Mouse (Mus musculus): ENCODE measurements around the gene Sgms1.

The Sgms1 gene

DNA sequence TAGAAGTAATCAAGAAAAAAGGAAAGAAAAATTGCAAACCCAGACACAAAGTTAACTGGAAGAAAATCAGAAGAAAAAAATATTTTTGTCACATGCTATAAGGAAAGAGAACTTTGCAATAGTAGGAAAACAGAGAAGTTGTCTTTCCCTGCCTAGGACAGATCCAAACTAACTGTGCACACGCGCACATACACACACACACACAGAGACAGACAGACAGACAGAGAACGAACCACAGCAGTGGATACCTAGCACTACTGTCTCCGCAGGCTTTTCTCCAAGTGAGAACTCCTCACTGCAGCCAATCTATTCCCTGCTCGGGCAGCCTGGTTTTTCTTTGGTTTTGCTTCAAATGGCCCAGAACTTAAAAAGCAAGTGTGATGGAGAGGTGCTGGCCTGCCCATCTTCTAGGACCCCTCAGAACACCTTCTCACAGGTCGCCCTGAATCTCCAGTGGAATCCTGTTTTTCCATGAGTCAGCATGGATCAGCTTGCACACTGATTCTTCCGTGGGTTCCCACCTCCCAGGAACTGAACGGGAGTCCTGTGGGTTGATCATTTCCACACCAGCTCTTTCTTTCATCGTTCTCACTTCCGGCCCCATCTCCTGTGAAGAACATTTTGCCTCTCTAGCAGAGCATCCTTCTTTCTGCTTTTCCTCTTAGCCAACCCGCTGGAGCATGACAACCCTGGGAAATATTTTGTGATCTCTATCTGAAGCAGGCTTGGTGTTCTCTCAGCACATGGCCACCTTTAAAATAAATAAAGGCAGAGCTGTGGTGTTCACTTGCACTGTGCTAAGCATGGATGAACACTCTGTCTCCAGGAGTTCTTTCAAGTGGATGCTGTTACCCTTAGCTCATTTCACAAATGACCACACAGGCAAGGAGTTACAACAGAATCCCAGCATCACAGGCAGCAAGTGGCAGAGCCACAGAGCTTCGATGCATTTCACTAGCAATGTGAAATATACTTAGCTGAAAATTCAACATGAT lies 96.4 kb downstream of the Sgms1 start:
- in situ Hi-C loops (cut with MboI, MseI) = no loop called here

DNA sequence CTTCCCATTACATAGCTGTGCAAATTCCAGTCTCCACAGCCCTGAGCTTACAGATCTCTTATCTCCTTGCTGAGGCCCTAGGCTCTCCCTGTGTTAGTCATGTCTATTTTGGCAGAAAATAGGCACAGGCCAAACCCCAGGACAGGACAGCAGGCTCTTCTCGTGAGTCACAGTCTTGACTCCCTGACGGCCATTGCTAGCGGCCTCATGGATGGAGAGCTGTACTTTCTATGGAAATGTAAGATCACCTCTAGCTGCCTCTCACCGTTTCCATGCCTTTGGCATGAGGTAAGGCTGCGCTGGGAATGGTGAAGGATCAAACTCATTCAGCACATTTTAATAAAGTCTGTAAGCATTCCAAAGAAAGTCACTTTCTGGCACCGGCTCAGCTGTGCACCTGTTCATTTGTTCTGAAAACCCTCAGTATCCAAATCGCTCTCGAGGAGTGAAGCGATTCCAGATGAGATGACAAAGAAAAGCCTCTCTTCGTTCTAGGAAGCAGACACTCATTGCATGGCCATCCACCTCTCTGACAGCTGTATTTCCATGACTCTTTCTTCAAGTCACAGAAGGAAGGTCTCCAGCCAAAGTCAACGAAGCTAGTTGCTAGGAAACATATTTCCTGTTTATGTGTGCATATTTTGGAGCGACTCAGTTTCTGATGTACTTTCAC lies 97.3 kb downstream of the Sgms1 start:
- in situ Hi-C loops (cut with MboI, MseI) = no loop called here

DNA sequence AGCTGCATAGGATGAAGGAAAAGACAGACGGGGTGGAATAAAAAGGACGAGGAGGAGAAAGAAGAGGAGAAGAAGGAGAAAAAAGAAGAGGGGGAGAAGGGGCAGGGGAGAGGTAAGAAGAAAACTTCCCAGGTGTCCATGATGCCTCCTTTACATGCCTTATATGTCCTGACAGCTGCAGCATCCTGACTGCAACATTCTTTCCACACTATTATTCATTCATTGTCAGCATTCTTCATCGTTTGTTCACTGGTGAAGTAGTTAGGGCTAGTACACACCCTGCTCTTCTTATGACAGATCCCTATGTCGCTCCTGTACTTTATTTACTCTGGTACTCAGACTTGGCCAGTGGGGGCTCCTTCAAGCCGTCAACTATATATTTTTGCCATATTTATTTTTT lies 98.4 kb downstream of the Sgms1 start:
- in situ Hi-C loops (cut with MboI, MseI) = no loop called here

DNA sequence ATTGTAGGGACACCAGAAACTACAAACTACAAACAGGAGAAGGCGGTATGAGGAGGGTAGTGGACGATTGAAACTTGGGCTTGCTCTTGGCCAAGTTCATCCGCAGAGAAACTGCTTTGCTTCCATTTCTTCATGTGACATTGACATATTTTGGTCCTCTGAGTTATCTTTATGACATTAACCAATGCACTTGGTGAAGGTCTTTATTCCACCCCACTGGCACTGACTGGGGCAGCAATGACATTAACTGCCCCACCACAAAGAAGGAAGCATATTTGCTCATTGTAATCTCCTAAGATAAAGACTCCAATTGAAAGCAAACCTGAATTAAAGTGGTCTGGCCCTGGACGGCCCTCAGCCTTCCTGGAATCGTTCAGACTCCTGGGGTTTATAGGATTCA lies 100.6 kb downstream of the Sgms1 start:
- in situ Hi-C loops (cut with MboI, MseI) = no loop called here

DNA sequence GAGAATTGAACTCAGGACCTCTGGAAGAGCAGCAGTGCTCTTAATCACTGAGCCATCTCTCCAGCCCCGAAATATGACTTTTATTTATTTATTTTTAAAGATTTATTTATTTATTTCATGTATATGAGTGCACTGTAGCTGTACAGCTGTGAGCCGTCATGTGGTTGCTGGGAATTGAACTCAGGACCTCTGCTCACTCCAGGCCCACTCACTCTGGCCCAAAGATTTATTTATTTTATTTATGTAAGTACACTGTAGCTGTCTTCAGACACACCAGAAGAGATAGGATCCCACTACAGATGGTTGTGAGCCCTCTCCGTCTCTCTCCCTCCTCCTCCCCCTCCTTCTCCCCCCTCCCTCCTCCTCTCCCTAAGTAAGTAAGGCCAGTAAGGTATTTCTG lies 101.7 kb downstream of the Sgms1 start:
- in situ Hi-C loops (cut with MboI, MseI) = no loop called here

DNA sequence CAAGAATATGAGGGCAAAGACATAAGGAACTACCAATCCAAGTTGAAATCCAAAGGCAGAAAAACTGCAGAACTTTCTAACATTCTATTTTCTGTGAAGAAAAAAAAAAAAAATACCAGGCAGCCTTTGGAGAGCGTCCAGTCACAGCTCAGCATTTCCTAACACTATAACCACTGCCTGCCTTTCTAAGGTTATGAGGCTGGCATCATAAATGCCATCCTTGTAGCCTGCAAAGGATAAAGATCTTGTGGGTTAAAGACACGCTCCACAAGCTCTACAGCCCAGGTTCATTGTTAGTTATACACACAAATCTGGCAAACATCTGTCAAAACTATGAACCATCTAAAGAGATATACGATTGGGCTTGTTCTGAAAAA lies 104.1 kb downstream of the Sgms1 start:
- in situ Hi-C loops (cut with MboI, MseI) = no loop called here

DNA sequence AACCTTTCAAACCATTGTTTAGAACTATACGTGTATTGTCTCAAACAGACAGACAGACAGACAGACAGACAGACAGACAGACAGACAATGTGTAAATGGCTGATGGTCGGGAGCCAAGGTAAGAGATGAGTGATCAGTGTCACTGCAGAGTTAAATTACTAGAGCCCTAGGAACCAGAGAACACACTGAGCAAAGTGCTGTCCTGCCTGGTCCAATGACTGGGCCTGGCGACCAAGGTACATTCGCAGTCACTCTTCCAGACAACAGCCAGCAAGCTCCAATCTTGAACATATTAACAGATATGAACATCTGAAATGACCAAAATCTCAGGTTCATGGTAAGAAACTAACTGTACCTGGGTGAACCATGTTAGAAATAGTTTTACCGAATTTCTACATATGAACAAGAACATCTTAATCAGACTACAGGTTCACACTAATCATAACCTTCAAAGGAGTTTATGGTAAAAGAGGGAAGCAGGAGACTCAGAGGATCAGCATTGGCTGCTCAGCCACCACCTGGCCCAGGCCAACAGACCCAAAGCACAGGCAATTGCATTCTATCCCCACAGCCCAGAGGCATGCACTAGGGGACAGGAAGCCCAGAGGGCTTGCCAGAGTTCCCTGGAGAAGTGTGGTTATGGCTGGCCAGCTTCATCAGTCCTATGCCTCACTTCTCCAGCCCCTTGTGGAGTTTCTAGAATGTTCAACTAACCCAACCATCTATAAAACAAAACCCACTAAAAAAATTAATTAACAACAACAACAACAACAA lies 104.6 kb downstream of the Sgms1 start:
- in situ Hi-C loops (cut with MboI, MseI) = no loop called here

DNA sequence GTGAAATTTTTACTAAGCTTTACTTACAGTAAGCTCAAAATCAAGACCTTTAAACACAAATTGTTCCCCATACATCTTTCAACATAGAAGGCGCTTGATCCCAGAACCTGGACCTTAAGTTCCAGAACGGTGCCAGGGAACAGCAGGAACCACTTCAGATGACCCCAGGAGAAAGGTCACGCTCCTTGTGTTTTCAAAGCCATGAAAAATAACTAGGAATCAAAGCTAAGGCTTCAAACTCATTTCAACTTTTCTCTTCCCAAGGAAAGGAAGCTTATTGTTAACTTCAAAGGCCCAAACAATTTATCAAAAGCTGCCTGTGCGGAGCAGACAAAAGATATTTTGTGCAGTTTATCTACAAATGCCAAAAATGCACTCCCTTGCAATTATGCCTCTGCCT lies 107.6 kb downstream of the Sgms1 start:
- in situ Hi-C loops (cut with MboI, MseI) = no loop called here

DNA sequence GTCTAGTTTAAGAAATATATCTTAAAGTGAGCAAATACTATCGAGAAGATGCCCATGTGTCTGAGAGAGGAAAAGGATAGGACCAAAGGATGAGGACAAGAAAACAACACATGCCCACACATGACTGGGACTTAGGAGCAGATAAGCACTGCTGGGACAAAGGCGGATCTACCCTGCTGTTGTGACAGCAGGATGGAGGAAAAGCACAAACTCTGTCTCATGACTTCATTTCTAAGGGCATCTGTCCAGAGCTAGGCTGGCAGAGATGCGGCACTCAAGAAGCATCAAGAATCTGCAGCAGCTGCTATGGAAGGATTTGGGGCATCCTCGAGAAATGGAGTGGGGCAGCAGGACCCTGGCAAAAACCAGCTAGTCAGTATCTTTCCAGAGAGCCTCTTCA lies 109.1 kb downstream of the Sgms1 start:
- in situ Hi-C loops (cut with MboI, MseI) = no loop called here

DNA sequence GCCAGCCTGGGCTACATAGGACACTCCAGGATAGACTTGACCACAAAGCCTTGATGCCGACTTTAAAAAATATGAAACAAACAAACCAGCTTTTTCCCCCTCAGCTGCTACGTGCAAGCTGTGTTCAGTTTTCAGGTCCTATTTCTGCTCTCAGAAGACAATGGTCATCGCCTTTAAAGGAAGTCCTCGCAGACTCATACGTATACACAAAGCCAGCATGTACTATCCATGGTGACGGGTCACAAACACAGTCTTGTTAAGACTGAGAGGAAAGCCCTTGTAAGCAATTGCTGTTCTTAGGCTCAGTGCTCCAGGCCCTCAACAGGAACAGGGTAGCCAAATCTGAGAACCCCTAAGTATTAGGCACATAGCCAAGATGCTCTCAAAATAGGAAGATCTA lies 110.1 kb downstream of the Sgms1 start:
- in situ Hi-C loops (cut with MboI, MseI) = loop anchor here (10.0 kb wide), 1 partner anchor 705 kb away; no protein-coding TSS in a partner anchor

DNA sequence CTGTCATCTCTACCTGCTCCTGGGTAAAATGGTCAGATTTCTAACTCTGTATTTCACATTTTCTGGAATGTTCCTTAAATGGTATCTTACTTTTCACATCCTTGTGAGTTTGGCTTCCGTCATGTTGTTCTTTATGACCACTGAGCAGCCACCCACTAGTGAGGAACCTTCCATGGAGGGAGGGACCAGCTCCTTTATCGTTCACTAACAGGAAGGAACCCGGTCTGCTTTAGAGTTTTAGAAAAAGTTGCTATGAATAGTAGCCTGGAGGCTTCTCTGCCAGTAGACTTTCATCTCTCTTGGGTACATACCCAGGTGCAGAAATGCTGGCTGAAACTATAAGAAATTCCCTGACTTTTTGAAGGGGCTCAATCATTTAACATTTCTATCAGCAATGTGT lies 111.6 kb downstream of the Sgms1 start:
- in situ Hi-C loops (cut with MboI, MseI) = loop anchor here (10.0 kb wide), 1 partner anchor 707 kb away; no protein-coding TSS in a partner anchor

DNA sequence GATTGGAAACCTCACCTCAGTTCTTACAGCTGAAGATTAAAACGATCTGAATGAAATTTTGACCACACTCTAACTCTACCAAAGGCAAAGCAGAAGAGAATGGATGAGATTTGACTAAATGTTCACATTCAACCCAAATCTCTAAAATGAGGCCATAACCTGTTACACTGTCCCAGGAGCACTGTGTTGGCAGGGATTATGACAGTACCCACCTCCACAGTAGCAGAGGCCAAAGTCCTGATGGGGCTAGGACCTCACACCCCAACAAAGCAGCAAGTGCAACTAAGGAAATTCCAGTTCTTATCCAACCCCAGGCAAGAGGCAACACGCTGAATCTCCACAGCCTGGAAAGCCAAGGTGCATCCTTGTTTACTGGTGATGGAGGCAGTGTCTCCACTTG lies 112.2 kb downstream of the Sgms1 start:
- in situ Hi-C loops (cut with MboI, MseI) = loop anchor here (10.0 kb wide), 1 partner anchor 708 kb away; no protein-coding TSS in a partner anchor

DNA sequence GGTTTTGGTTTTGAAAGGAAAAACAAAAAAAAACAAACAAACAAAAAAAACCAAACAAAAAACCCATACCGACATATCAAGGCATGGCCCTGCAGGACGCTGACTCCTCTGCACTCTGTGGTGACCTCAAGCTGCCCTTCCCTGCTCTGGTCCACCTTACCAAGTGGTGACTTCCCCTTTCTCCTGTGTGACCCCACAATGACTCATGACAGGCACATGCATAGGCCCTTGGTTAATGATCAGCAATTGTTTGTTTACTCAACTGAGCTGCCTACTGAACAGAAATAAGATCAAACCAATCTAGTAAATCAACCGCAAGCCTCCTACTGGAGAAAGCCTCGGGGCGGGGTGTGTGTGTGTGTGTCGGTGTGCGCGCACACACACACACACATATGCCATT lies 112.7 kb downstream of the Sgms1 start:
- in situ Hi-C loops (cut with MboI, MseI) = loop anchor here (10.0 kb wide), 1 partner anchor 708 kb away; no protein-coding TSS in a partner anchor

DNA sequence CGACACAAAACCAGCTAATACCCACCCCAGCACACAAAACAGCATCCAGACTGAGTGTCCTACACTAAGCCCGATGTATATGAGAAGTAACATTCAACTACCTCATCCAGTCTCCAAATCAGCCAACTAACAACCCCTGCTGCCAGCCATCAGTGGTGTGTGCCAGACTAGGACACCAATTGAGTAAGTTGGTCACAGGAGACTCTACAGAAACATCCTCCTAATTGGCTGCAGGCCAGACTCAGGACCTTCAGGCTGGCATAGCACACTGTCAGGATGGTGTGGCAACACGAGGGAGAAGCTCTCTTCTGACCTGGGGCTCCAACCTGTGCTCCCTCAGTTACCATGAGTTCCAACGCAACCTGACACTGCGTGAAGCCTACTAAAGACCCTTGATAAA lies 113.3 kb downstream of the Sgms1 start:
- in situ Hi-C loops (cut with MboI, MseI) = loop anchor here (10.0 kb wide), 1 partner anchor 709 kb away; no protein-coding TSS in a partner anchor

DNA sequence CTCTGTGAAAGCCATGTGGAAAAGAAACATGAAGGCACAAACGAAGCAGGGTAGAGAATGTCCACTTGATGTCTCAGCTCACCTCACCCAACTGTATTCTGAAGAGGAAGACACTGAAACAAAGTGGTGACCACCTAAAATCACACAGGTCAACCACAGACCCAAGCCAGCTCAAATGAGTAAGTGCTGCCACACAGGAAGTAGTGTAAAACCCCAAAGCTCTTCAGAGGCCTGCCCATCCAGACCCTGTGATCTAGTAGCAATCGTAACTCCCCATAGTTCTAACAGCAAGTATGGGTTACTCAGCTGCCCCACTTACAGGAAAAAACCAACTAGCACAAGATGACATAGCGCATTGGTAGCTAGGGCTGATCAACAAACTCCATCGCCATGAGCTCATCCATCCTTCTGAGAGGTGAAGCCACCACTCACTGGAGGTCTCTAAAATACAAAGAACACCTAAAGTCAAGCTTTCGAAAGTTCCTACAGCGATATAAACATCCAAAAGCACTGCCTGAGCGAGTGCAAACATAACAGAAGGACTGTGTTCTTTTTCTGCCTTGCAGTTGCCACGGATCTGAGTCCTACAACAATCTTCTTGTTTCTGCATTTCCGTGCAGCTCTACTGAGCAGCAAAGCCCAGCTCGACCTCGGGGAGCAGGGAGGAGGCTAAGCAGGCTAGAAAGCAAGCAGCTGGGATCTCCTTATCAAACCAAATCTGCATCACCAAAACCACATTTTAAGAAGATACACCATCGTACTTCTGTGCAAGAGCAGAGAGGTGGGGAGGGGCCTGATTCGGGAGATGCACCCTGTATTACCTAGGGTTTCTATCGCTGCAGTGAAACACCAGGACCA lies 114.2 kb downstream of the Sgms1 start:
- in situ Hi-C loops (cut with MboI, MseI) = loop anchor here (10.0 kb wide), 1 partner anchor 710 kb away; no protein-coding TSS in a partner anchor

DNA sequence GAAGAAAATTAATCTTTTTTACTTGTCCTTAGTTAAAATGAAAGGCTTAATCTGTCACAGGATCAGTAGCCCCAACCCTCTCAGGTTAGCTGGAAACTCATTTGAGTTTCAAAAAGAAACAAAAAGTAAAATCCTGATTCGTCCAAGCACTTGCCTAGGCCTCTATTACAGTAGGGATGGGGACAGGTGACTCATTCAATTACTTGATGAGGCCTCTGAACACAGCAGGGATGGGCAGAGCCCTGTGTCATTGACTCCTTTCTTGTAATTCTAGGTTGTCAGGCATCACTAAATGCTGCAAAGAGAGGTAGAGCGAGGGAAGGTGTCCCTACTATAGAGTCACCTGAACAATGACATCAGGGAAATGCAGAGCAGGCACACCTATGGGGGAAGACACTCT lies 115.4 kb downstream of the Sgms1 start:
- in situ Hi-C loops (cut with MboI, MseI) = loop anchor here (10.0 kb wide), 1 partner anchor 711 kb away; no protein-coding TSS in a partner anchor

DNA sequence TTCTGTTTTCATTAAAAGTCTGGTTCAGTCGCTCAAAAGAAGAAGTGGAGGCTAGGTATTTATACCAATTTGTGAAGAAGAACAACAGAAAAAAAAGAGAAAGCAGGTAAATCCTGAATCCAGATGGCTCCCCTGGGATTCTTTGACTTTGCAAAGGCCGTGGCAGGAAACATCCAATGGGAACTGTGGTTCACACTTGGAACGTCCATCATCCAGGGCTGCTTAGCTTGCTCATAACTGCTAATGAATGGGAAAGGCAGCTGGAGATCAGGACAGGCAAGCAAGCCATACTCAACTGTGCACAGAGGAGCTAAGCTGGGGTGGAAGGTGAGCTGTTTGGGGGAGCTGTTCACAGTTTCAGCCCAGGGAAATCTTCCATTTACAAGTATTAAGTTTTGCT lies 115.8 kb downstream of the Sgms1 start:
- in situ Hi-C loops (cut with MboI, MseI) = loop anchor here (10.0 kb wide), 1 partner anchor 711 kb away; no protein-coding TSS in a partner anchor

DNA sequence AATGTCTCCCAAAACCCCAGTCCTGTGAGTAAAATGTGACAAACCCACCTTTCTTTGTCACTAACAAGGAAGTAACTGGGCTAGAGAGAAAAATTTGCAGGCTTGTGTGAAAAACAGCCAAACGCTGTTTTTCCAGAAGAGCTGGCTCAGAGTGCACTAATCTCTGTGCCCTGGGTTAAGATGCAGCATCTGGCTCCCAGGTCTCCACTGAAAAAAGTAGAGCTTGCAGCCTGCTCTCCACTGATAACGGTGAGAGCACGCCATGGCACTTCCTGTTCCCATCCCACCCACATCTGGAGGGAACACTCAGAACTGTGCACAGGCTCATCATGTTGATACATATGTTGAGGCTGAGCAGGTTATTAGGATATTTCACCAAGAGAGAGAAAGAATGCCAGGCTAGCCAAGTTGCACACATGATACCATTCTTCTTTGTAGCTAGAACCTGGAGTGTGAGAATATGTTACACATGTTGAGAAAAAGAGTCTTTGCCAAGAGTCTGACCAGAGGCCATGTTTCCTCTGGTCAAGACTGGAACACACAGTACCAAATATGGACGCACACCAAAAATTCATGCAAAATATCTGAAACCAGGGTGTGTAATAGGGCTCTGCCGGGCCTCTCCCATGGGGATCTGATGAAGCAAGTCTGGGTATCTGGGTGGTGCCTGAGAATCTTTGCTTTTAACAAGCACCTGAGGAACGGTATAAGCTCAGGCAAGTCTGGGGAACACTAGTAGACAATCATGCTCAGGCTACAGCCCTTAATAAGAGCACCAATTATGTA lies 116.8 kb downstream of the Sgms1 start:
- in situ Hi-C loops (cut with MboI, MseI) = loop anchor here (10.0 kb wide), 1 partner anchor 712 kb away; no protein-coding TSS in a partner anchor

DNA sequence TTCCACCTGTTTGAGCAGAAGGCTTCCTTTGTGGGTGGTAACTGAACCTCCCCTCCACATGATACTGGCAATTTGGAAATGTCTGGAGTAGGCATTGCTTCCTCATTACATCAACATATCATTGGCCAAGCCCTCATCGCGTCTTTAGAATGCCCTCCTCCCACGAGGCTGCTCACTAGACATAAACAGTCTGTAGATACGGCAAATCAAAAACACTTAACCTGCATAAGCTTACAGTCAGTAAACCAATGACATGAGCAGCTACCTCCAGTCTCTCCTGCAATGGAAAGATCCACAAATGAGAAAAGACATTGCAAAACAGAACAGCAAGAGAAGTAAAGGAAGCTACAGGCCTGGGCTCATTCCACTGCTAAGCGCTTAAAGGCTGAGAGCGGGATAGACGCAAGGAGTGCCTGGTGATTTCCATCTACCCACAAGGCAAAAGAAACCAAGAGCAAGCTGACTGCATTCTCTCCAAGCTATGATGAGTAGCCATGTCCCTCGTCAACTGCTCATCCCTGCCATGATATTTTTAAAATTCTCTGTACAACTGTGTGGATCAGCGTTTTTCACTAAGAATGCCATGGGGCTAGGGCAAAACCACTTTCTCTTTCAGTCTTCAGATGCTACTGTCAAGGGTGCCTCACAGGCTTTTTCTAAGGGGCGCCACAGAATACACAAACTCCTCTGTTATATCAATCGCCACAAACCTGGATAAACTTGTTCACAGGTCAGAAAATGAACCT lies 117.9 kb downstream of the Sgms1 start:
- in situ Hi-C loops (cut with MboI, MseI) = loop anchor here (10.0 kb wide), 1 partner anchor 713 kb away; no protein-coding TSS in a partner anchor

All from T-helper 1 cell (primary cell).